Mouse (Mus musculus): ENCODE data around the gene Pld2. TPM values are rescaled to one million over a fixed set of nuclear protein-coding genes. Genes with fewer than 3 reads are reported as not detected.
"Not testable (repeated sequence)": the region's sequence is repeated elsewhere in the genome, so short reads cannot be mapped to it uniquely, and the experiment has no call there.

Gene Pld2
- polyA plus RNA-seq, 1 experiment from 2014 or later = 5.9 TPM

GRCm38 (mm10) chr11:70518436-70518835 lies 21.4 kb upstream of the Pld2 start:
- Histone ChIP-seq H3K4me2 (no peak overlapping the region), H3K9ac (no peak overlapping the region), H3K4me3 (ENCODE audit: low read depth, low read length) (no peak overlapping the region), H3K27me3 (ENCODE audit: insufficient read depth, low read length) (no peaks in the 10 kb centered on the region), H3K9me3 (ENCODE audit: low read depth, low read length) (no peaks in the 10 kb centered on the region), H3K36me3 (ENCODE audit: insufficient read depth) (no peaks in the 10 kb centered on the region), H3K27ac (ENCODE audit: low read depth) (no peak overlapping the region), H3K4me1 (ENCODE audit: insufficient read depth) (peaks cover 8% of the 10 kb centered on the region; the same call in 1 of the 2 replicates)
- no peak for DNase-seq
- TF ChIP-seq CTCF (IDR thresholded peaks at IDR 0.05; ENCODE audit: low read depth) = no peak
- no peak for ATAC-seq (ENCODE audit: insufficient read depth)
- WGBS = 62% methylated on average over 1 of the region's 1 CpGs

- no peak for TF ChIP-seq CTCF (IDR thresholded peaks at IDR 0.05; ENCODE audit: low read depth)
- H3K4me2 ChIP-seq = peak within 1 kb of the TSS; percentile 69
- peaks cover 8% of the 10 kb centered on the region; the same call in 1 of the 2 replicates for H3K4me1 ChIP-seq (ENCODE audit: insufficient read depth)
- ATAC-seq (ENCODE audit: insufficient read depth) (no peak), DNase-seq (no peak)
- H3K27me3 ChIP-seq (ENCODE audit: insufficient read depth, low read length) = no peaks in the 10 kb centered on the region
- H3K4me3 ChIP-seq (ENCODE audit: low read depth, low read length) = peak within 1 kb of the TSS; percentile 41
- no peaks in the 10 kb centered on the region for H3K9me3 ChIP-seq (ENCODE audit: low read depth, low read length)
- no peaks in the 10 kb centered on the region for H3K36me3 ChIP-seq (ENCODE audit: insufficient read depth)
- WGBS = 76% methylated on average over 10 of the region's 10 CpGs
- H3K9ac ChIP-seq = peak within 1 kb of the TSS; percentile 69
- peak within 1 kb of the TSS; percentile 88 for H3K27ac ChIP-seq (ENCODE audit: low read depth)
Observed at GRCm38 (mm10) chr11:70518923-70519322, 20.9 kb upstream of the Pld2 start, which contains the start of gene Gltpd2. TSS of gene Gltpd2 (plus strand) at chr11:70519196.

GRCm38 (mm10) chr11:70520178-70520769 lies 19.6 kb upstream of the Pld2 start:
- Histone ChIP-seq H3K9ac (peak overlapping the region; percentile 69), H3K4me1 (ENCODE audit: insufficient read depth) (peaks cover 8% of the 10 kb centered on the region; the same call in 1 of the 2 replicates), H3K27ac (ENCODE audit: low read depth) (peak overlapping the region; percentile 88), H3K27me3 (ENCODE audit: insufficient read depth, low read length) (no peaks in the 10 kb centered on the region), H3K36me3 (ENCODE audit: insufficient read depth) (no peaks in the 10 kb centered on the region), H3K4me2 (peak overlapping the region; percentile 69), H3K4me3 (ENCODE audit: low read depth, low read length) (peak overlapping the region; percentile 41), H3K9me3 (ENCODE audit: low read depth, low read length) (no peaks in the 10 kb centered on the region)
- peak; percentile 56; the same call in 1 of the 2 replicates for ATAC-seq (ENCODE audit: insufficient read depth)
- 7% methylated on average over 41 of the region's 41 CpGs for WGBS
- peak; percentile 76 for DNase-seq
- peak; percentile 47; the same call in 1 of the 2 replicates for TF ChIP-seq CTCF (IDR thresholded peaks at IDR 0.05; ENCODE audit: low read depth)

GRCm38 (mm10) chr11:70523306-70523989 lies 16.4 kb upstream of the Pld2 start:
- peaks cover 11% of the 10 kb centered on the region; the same call in 1 of the 2 replicates for H3K4me1 ChIP-seq (ENCODE audit: insufficient read depth)
- 85% methylated on average over 8 of the region's 8 CpGs for WGBS
- peaks cover 24% of the 10 kb centered on the region for H3K36me3 ChIP-seq (ENCODE audit: insufficient read depth)
- H3K4me3 ChIP-seq (ENCODE audit: low read depth, low read length); H3K27ac ChIP-seq (ENCODE audit: low read depth); H3K4me2 ChIP-seq; H3K9me3 ChIP-seq (ENCODE audit: low read depth, low read length); ATAC-seq (ENCODE audit: insufficient read depth); H3K27me3 ChIP-seq (ENCODE audit: insufficient read depth, low read length); H3K9ac ChIP-seq: not testable (repeated sequence)
- DNase-seq = peak; percentile 37

GRCm38 (mm10) chr11:70524782-70525181 lies 15.1 kb upstream of the Pld2 start:
- 5% methylated on average over 8 of the region's 8 CpGs for WGBS
- Histone ChIP-seq H3K9me3 (ENCODE audit: low read depth, low read length) (no peaks in the 10 kb centered on the region), H3K4me2 (peak overlapping the region; percentile 56), H3K27ac (ENCODE audit: low read depth) (no peak overlapping the region), H3K4me1 (ENCODE audit: insufficient read depth) (peaks cover 10% of the 10 kb centered on the region; the same call in 1 of the 2 replicates), H3K36me3 (ENCODE audit: insufficient read depth) (peaks cover 32% of the 10 kb centered on the region), H3K4me3 (ENCODE audit: low read depth, low read length) (peak overlapping the region; percentile 75), H3K9ac (peak overlapping the region; percentile 73; the same call in 1 of the 2 replicates), H3K27me3 (ENCODE audit: insufficient read depth, low read length) (no peaks in the 10 kb centered on the region)
- TF ChIP-seq CTCF (IDR thresholded peaks at IDR 0.05; ENCODE audit: low read depth) = no peak
- ATAC-seq (ENCODE audit: insufficient read depth) (no peak; the same call in 1 of the 2 replicates), DNase-seq (no peak)

- H3K9me3 ChIP-seq (ENCODE audit: low read depth, low read length) = no peaks in the 10 kb centered on the region
- H3K4me2 ChIP-seq = peak within 1 kb of the TSS; percentile 86
- peak within 1 kb of the TSS; percentile 73 for H3K9ac ChIP-seq
- peaks cover 5% of the 10 kb centered on the region; the same call in 1 of the 2 replicates for H3K4me1 ChIP-seq (ENCODE audit: insufficient read depth)
- ATAC-seq (ENCODE audit: insufficient read depth) (peak; percentile 91), DNase-seq (peak; percentile 97)
- H3K27ac ChIP-seq (ENCODE audit: low read depth) = peak within 1 kb of the TSS; percentile 42; the same call in 1 of the 2 replicates
- no peak for TF ChIP-seq CTCF (IDR thresholded peaks at IDR 0.05; ENCODE audit: low read depth)
- H3K27me3 ChIP-seq (ENCODE audit: insufficient read depth, low read length) = no peaks in the 10 kb centered on the region
- peaks cover 32% of the 10 kb centered on the region for H3K36me3 ChIP-seq (ENCODE audit: insufficient read depth)
- WGBS = 0% methylated on average over 26 of the region's 26 CpGs
- peak within 1 kb of the TSS; percentile 75 for H3K4me3 ChIP-seq (ENCODE audit: low read depth, low read length)
Observed at GRCm38 (mm10) chr11:70525184-70525678, 14.6 kb upstream of the Pld2 start, which contains the start of gene Psmb6. TSS of gene Psmb6 (plus strand) at chr11:70525367.

- peak; percentile 33 for ATAC-seq (ENCODE audit: insufficient read depth)
- Histone ChIP-seq H3K4me2 (peak overlapping the region; percentile 86), H3K9ac (peak overlapping the region; percentile 73), H3K27ac (ENCODE audit: low read depth) (no peak overlapping the region; the same call in 1 of the 2 replicates), H3K36me3 (ENCODE audit: insufficient read depth) (peaks cover 32% of the 10 kb centered on the region), H3K9me3 (ENCODE audit: low read depth, low read length) (no peaks in the 10 kb centered on the region), H3K4me3 (ENCODE audit: low read depth, low read length) (peak overlapping the region; percentile 75), H3K4me1 (ENCODE audit: insufficient read depth) (peaks cover 4% of the 10 kb centered on the region; the same call in 1 of the 2 replicates), H3K27me3 (ENCODE audit: insufficient read depth, low read length) (no peaks in the 10 kb centered on the region)
- no peak for TF ChIP-seq CTCF (IDR thresholded peaks at IDR 0.05; ENCODE audit: low read depth)
- peak; percentile 54 for DNase-seq
- 2% methylated on average over 12 of the region's 12 CpGs for WGBS
Observed at GRCm38 (mm10) chr11:70525726-70526125, 14.1 kb upstream of the Pld2 start.

Measured in lung, embryonic 14.5 days (tissue).